Comparison of ENCODE assay signal across 8 mouse cellular contexts in the genomic region with DNA sequence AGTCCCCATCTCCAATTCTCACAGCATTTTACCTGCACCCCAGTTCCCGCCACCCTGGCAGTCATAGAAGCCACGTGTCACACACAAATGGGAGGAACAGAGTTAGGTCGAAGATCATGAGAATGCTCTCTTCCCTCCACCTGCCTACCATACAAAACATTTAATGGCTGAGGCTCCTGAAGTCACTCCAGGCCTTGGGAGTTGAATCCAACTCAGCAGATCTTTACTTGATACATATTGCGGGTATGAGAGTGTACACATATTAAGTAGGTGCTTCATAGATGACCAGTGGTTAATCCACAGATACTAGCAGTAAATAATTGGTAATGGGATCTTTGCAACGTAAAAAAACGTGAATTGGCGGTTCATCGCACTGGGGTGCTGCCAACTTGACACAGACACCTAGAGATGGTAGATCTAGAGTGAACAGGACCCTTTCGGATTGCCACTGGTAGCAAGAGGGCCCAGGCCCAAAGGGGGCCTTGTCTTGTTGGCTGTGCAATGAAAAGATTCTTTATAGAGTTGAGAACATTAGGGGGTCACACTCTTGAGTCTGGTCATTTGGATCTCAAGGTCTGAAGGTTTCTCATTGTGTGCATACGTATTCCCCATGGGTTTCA. TPM values are rescaled to one million over a fixed set of nuclear protein-coding genes. Genes with fewer than 3 reads are reported as not detected.
A peak's percentile ranks its signal among the peaks of the same experiment; 100 is the strongest.
DNase-seq lines count a peak whose midpoint lies in the region; ATAC-seq and TF ChIP-seq lines count a peak whose summit lies in the region.

No protein-coding gene starts in this region.

- no peak for TF ChIP-seq POLR2A in liver, adult 2 months (IDR thresholded peaks at IDR 0.05; ENCODE audit: extremely low read depth, insufficient read depth, low read length)

- no peak for ATAC-seq in forebrain, embryonic 16.5 days
- ATAC-seq in liver, embryonic 16.5 days (ENCODE audit: low read depth): no peak

- peak; percentile 49 for DNase-seq in liver, adult 2 months (ENCODE audit: extremely low read depth, low read depth, low spot score)
- DNase-seq in liver: no peak
- peak; percentile 8 to 17 for DNase-seq in cerebellum, adult 18-20 months
- no peak for DNase-seq in urinary bladder, postnatal 14 days (ENCODE audit: low spot score)
- no peak for DNase-seq in adrenal gland, adult 8-10 months
- no peak for DNase-seq in adrenal gland, adult 18-20 months (ENCODE audit: low spot score in 2 of 2)

- H3K27ac ChIP-seq in liver, adult 2 months (replicated peaks; ENCODE audit: insufficient read depth, low read depth, low read length): no peak overlapping the region; the same call in 1 of the 2 replicates
- no peak overlapping the region for H3K27ac ChIP-seq in forebrain, embryonic 16.5 days (ENCODE audit: low read length)
- peak overlapping the region; percentile 80 for H3K27ac ChIP-seq in liver, embryonic 16.5 days (ENCODE audit: low read length)

- no peak for TF ChIP-seq CTCF in liver, adult 2 months (IDR thresholded peaks at IDR 0.05; ENCODE audit: low read depth, low read length)

- H3K79me2 ChIP-seq in liver, adult 2 months (ENCODE audit: control insufficient read depth, insufficient read depth, low read length): peaks cover 5% of the 10 kb centered on the region; the same call in 1 of the 2 replicates

- peak overlapping the region; percentile 85 for H3K4me3 ChIP-seq in liver, adult 2 months (ENCODE audit: insufficient read depth, low read depth, low read length)
- peak overlapping the region; percentile 83 for H3K4me3 ChIP-seq in forebrain, embryonic 16.5 days (replicated peaks; ENCODE audit: low read length)
- peak overlapping the region; percentile 84 for H3K4me3 ChIP-seq in liver, embryonic 16.5 days (ENCODE audit: low read depth, low read length)

- peak overlapping the region; percentile 75 for H3K9ac ChIP-seq in liver, adult 2 months (ENCODE audit: low read depth, low read length)
- peak overlapping the region; percentile 77 for H3K9ac ChIP-seq in forebrain, embryonic 16.5 days (replicated peaks; ENCODE audit: low read depth, low read length)
- H3K9ac ChIP-seq in liver, embryonic 16.5 days (ENCODE audit: low read depth, low read length): peak overlapping the region; percentile 87

- no peaks in the 10 kb centered on the region for H3K27me3 ChIP-seq in liver, adult 2 months (ENCODE audit: control insufficient read depth, insufficient read depth, low read length)
- no peaks in the 10 kb centered on the region for H3K27me3 ChIP-seq in forebrain, embryonic 16.5 days (replicated peaks; ENCODE audit: control insufficient read depth, insufficient read depth, low read length)
- no peaks in the 10 kb centered on the region for H3K27me3 ChIP-seq in liver, embryonic 16.5 days (ENCODE audit: control insufficient read depth, insufficient read depth, low read depth, low read length)

- peaks cover 3% of the 10 kb centered on the region; the same call in 1 of the 2 replicates for H3K4me1 ChIP-seq in liver, adult 2 months (ENCODE audit: control insufficient read depth, insufficient read depth, low read length)
- peaks cover 15% of the 10 kb centered on the region for H3K4me1 ChIP-seq in forebrain, embryonic 16.5 days (replicated peaks; ENCODE audit: control insufficient read depth, insufficient read depth, low read length)
- H3K4me1 ChIP-seq in liver, embryonic 16.5 days (ENCODE audit: control insufficient read depth, low read depth, low read length): peaks cover 11% of the 10 kb centered on the region

- 62% methylated on average over 10 of the region's 10 CpGs for WGBS in liver, adult 2 months
- WGBS in forebrain, embryonic 16.5 days: 65% methylated on average over 10 of the region's 10 CpGs
- 64% methylated on average over 10 of the region's 10 CpGs for WGBS in liver, embryonic 16.5 days (ENCODE audit: insufficient replicate concordance)

- H3K36me3 ChIP-seq in liver, adult 2 months (ENCODE audit: control insufficient read depth, insufficient read depth, low read length): no peaks in the 10 kb centered on the region
- H3K36me3 ChIP-seq in forebrain, embryonic 16.5 days (ENCODE audit: control insufficient read depth, insufficient read depth): no peaks in the 10 kb centered on the region
- no peaks in the 10 kb centered on the region for H3K36me3 ChIP-seq in liver, embryonic 16.5 days (ENCODE audit: control insufficient read depth, insufficient read depth)

- no peaks in the 10 kb centered on the region for H3K9me3 ChIP-seq in forebrain, embryonic 16.5 days (ENCODE audit: control insufficient read depth, low read length)
- H3K9me3 ChIP-seq in liver, embryonic 16.5 days (replicated peaks; ENCODE audit: control insufficient read depth, low read length): no peaks in the 10 kb centered on the region

- peak overlapping the region; percentile 68 for H3K4me2 ChIP-seq in forebrain, embryonic 16.5 days (ENCODE audit: low read length)
- peak overlapping the region; percentile 81 for H3K4me2 ChIP-seq in liver, embryonic 16.5 days (ENCODE audit: low read depth, low read length)

RNA-seq across cellular contexts. Expression of gene BC052040, which starts 0.6 kb away (rescaled TPM):
- total RNA-seq in liver, adult 2 months (2014; rRNA removed): 2.5 and 2.7 TPM in 2 replicates
- 1.6 and 2.1 TPM in 2 replicates for polyA plus RNA-seq in liver, adult 2 months (2012; rRNA removed)
- 18.3 and 18.8 TPM in 2 replicates for polyA plus RNA-seq in forebrain, embryonic 16.5 days (2015; fragmentation: Nextera tagmentation; extraction: Ambion mirVana)
- 7.6 and 9.0 TPM in 2 replicates for polyA plus RNA-seq in liver, embryonic 16.5 days (2015; fragmentation: Nextera tagmentation; extraction: Ambion mirVana)
- total RNA-seq in adrenal gland, adult 8-10 months (2022): 1 to 10 TPM; 3.7 to 4.9 (median 4.0) TPM
- total RNA-seq in adrenal gland, adult 18-20 months (2021): 1 to 10 TPM; 2.5 to 2.7 TPM

Comparison
In these comparisons a context has a peak if more than half of its experiments do, and no peak if none do; other contexts are left out.
1. DNase-seq: peak in liver, adult 2 months (single experiment) and cerebellum, adult 18-20 months (2 of 2); none in liver (single experiment), urinary bladder, postnatal 14 days (single experiment), adrenal gland, adult 8-10 months (single experiment) and adrenal gland, adult 18-20 months (0 of 2).
2. Peak in every context shown above with its lines, with median percentiles within 50 percentile points of each other: H3K4me3 ChIP-seq and H3K9ac ChIP-seq.